Mouse (Mus musculus) cerebellum, adult 2 months (tissue): Measurements from ENCODE around the gene H2-Oa.

Experiments
- CTCF ChIP-seq: fragments of 200-500 bp; IDR thresholded peaks from 2 replicates; pipeline ENCODE4 v1.5.1; 2011; ENCODE audit warnings: low read depth, mild to moderate bottlenecking, control low read depth, low read length, moderate library complexity, borderline replicate concordance; ENCODE audit not compliant: insufficient read depth
- POLR2A ChIP-seq: fragments of 200-500 bp; IDR thresholded peaks from 2 replicates; pipeline ENCODE4 v1.6.1; 2011; ENCODE audit warnings: low read length, control low read depth, borderline replicate concordance; ENCODE audit not compliant: insufficient read depth

DNA sequence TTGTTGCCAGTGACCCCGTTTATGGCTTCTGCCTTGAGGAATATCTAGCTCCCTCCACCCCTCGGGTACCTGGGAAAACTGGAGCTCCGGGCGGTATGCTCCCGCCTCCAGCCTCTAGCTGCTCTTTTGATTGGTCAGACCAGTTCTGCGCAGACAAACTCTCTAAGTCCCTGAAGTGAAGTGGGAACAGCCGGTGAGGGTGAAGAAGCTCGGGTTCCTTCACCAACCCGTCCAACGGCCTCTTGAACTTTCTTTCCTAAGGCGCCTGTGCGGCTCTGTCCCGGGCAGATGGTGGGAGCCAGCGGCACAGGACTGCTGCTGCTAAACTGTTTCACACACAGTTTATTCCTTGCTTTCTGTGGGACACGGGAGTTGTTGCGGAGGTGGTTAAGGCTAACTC is 47.3 kb downstream of the H2-Oa start:
- TF ChIP-seq CTCF (no peak), POLR2A (no peak)
